Mouse (Mus musculus): Measurements from ENCODE around the gene Nr3c2. TPM values are rescaled to one million over a fixed set of nuclear protein-coding genes. Genes with fewer than 3 reads are reported as not detected.

The Nr3c2 gene
- polyA plus RNA-seq, 1 experiment, result 11.7 TPM

DNA sequence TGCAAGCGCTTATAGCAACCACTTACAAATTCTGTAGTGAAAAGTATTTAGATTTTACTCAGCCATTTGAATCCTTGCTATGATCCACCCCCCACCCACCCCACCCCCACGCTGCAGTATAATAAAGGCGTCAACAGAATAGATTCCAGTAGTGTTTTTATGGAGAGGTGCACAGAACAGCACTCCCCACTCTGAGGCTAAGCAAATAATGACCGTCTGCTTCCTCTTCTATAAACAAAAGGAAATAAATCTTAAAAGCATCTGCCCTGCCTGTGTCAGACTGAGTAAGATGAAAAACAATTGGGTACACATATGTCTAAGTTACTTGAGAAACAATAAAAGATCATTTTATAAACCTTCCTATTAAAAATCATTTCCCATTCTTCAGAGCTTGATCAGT, 197.5 kb downstream of the Nr3c2 start:
- Histone ChIP-seq H3K27me3 (ENCODE audit: control insufficient read depth, insufficient read depth, low read length) (no peaks in the 10 kb centered on the region), H3K27ac (ENCODE audit: insufficient read depth, low read length) (no peak overlapping the region), H3K4me1 (ENCODE audit: control insufficient read depth, insufficient read depth, low read length) (no peaks in the 10 kb centered on the region), H3K4me3 (replicated peaks; ENCODE audit: insufficient read depth, low read depth, low read length) (no peak overlapping the region)
- TF ChIP-seq CTCF (IDR thresholded peaks at IDR 0.05; ENCODE audit: borderline replicate concordance, insufficient read depth, low read depth, low read length) (no peak), POLR2A (IDR thresholded peaks at IDR 0.05; ENCODE audit: borderline replicate concordance, insufficient read depth, low read length) (no peak)
- 74% methylated on average over 4 of the region's 4 CpGs for WGBS
- no peak for DNase-seq

DNA sequence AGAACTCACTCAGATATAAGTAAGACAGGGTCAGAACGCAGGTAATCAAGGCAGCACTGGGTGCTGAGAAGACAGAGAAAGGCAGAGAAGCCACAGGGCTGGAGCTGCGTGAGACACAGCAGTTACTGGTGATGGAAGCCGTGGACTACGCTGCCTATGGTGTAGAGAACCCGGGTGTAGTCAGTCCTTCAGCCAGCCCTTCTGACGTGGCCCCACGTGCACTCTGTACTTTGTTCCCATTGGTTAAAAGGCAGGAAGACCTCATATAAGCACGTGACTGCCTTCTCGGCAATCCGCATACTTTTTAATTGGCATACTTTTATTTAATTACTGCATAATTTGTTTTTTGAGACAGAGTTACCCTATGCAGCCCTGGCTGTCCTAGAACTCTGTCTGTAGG, 198.9 kb downstream of the Nr3c2 start:
- Histone ChIP-seq H3K4me1 (ENCODE audit: control insufficient read depth, insufficient read depth, low read length) (no peaks in the 10 kb centered on the region), H3K27me3 (ENCODE audit: control insufficient read depth, insufficient read depth, low read length) (no peaks in the 10 kb centered on the region), H3K4me3 (replicated peaks; ENCODE audit: insufficient read depth, low read depth, low read length) (no peak overlapping the region), H3K27ac (ENCODE audit: insufficient read depth, low read length) (no peak overlapping the region)
- WGBS, result 88% methylated on average over 10 of the region's 10 CpGs
- TF ChIP-seq POLR2A (IDR thresholded peaks at IDR 0.05; ENCODE audit: borderline replicate concordance, insufficient read depth, low read length) (no peak), CTCF (IDR thresholded peaks at IDR 0.05; ENCODE audit: borderline replicate concordance, insufficient read depth, low read depth, low read length) (no peak)
- no peak for DNase-seq

DNA sequence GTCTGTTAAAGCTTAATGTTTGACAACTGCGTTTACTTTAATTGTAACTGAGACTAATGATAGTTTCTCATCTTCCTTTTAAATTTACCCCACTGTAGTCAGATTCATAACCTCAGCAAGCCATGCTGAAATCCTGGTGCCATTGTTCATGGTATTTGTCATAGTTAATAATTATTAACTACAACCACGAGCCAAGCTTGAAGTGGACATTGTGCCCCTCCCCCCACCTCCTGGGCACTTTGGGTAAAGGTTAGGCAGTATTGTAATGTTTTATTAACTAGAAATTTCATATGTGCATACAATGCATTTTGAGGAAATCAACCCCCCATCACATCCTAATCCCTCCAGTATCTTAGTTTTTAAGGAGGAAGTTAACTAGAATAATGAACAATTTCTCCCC, 201.1 kb downstream of the Nr3c2 start:
- TF ChIP-seq POLR2A (IDR thresholded peaks at IDR 0.05; ENCODE audit: borderline replicate concordance, insufficient read depth, low read length) (no peak), CTCF (IDR thresholded peaks at IDR 0.05; ENCODE audit: borderline replicate concordance, insufficient read depth, low read depth, low read length) (no peak)
- Histone ChIP-seq H3K4me3 (replicated peaks; ENCODE audit: insufficient read depth, low read depth, low read length) (no peak overlapping the region), H3K4me1 (ENCODE audit: control insufficient read depth, insufficient read depth, low read length) (no peaks in the 10 kb centered on the region), H3K27me3 (ENCODE audit: control insufficient read depth, insufficient read depth, low read length) (no peaks in the 10 kb centered on the region), H3K27ac (ENCODE audit: insufficient read depth, low read length) (no peak overlapping the region)
- whole genome bisulfite sequencing, result 78% methylated on average over 2 of the region's 2 CpGs
- no peak for DNase-seq

DNA sequence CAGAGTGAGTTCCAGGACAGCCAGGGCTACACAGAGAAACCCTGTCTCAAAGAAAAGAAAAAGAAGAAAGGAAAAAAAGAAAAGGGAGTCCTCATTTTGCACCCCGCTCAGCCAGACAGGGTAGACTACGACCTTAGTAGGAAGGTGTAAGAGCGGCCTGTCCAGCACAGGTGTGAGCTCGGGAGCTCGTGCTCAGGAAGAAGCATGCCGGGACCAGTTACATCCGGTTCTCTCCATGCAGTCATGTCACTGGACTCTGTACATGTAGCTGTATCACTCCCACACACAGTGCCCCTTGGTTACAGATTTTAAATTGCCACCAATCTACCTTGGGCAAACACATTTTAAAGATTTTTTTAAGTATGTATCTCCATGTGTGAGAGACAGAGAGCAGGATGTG, 203.6 kb downstream of the Nr3c2 start:
- TF ChIP-seq CTCF (IDR thresholded peaks at IDR 0.05; ENCODE audit: borderline replicate concordance, insufficient read depth, low read depth, low read length) (no peak), POLR2A (IDR thresholded peaks at IDR 0.05; ENCODE audit: borderline replicate concordance, insufficient read depth, low read length) (no peak)
- Histone ChIP-seq H3K4me1 (ENCODE audit: control insufficient read depth, insufficient read depth, low read length) (no peaks in the 10 kb centered on the region), H3K27me3 (ENCODE audit: control insufficient read depth, insufficient read depth, low read length) (no peaks in the 10 kb centered on the region), H3K4me3 (replicated peaks; ENCODE audit: insufficient read depth, low read depth, low read length) (no peak overlapping the region), H3K27ac (ENCODE audit: insufficient read depth, low read length) (no peak overlapping the region)
- 95% methylated on average over 7 of the region's 7 CpGs for WGBS
- no peak for DNase-seq

DNA sequence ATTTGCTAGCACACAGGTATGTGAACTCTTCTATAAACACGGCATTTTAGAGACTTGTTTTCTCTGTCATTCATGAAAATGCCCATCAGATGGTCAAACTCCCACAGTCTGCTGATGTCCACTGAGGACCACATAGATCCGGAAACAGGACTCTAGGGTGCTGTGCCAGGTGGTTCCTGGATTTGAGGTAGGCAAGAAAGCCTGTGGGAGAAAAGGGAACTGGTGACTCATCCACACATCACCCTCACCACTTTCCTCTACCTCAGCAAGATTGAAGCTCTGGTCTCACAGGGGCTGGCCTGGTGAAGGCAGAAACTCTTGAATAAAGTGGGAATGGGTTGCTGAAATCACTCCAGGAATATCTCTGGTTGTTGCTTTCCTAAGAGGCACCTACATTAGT, 213.5 kb downstream of the Nr3c2 start:
- H3K4me1 ChIP-seq (ENCODE audit: control insufficient read depth, insufficient read depth, low read length), result no peaks in the 10 kb centered on the region
- no peak overlapping the region for H3K4me3 ChIP-seq (replicated peaks; ENCODE audit: insufficient read depth, low read depth, low read length)
- TF ChIP-seq POLR2A (IDR thresholded peaks at IDR 0.05; ENCODE audit: borderline replicate concordance, insufficient read depth, low read length), result no peak
- no peaks in the 10 kb centered on the region for H3K27me3 ChIP-seq (ENCODE audit: control insufficient read depth, insufficient read depth, low read length)
- no peak overlapping the region for H3K27ac ChIP-seq (ENCODE audit: insufficient read depth, low read length)
- DNase-seq, result no peak
- WGBS, result 86% methylated on average over 2 of the region's 2 CpGs

DNA sequence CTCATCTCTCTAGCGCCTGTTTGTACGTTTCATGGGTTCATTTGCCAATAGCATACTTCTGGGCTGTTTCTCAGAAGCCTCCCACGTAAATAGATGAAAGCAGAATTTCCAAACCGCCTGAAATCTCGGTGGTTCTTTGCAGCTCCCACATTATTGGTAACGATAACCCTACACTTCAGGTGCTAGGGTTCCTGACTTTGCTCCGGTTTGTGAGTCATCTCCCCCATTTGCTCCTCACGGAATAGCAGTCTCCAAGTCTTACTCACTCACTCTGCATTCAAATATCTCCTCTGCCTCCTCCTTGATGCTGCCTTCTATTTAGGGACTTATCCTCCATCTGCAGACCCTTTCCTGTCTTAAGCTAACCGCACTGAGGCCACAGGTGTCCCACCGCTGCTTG, 215.5 kb downstream of the Nr3c2 start:
- H3K4me3 ChIP-seq (replicated peaks; ENCODE audit: insufficient read depth, low read depth, low read length), result no peak overlapping the region
- H3K4me1 ChIP-seq (ENCODE audit: control insufficient read depth, insufficient read depth, low read length), result no peaks in the 10 kb centered on the region
- no peak for DNase-seq
- no peak overlapping the region for H3K27ac ChIP-seq (ENCODE audit: insufficient read depth, low read length)
- 96% methylated on average over 10 of the region's 10 CpGs for WGBS
- H3K27me3 ChIP-seq (ENCODE audit: control insufficient read depth, insufficient read depth, low read length), result no peaks in the 10 kb centered on the region
- no peak for TF ChIP-seq CTCF (IDR thresholded peaks at IDR 0.05; ENCODE audit: borderline replicate concordance, insufficient read depth, low read depth, low read length)
- TF ChIP-seq POLR2A (IDR thresholded peaks at IDR 0.05; ENCODE audit: borderline replicate concordance, insufficient read depth, low read length), result no peak

DNA sequence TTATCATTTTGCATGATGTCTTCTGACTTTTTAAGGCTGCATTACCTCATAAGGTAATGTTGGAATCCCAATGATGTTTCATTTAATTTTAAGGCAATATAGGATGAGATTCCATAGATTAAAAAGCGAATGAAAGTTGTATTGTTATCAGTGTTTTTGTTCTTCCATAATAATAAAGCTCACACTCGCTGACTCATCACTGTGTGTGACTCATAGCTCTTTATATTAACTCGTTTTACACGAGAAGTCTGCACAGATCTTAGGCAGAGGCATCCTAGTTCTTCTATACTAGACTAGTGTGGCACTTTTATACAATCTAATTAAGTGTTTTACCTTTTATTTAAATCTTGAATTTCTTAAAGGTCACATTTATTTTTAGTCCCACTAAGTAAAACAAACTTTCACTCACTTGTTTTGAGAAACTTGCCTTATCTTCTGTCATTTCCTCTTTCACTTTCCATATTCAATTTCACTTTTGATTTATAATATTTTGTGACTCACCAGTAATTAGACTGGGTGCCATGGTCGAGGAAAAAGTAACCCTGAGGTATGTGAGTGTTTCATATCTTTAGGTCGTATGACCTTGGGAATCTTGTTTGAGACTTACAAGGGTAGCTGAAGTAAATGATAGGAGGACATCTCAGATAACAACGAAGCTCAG, 217.3 kb downstream of the Nr3c2 start:
- 80% methylated on average over 7 of the region's 7 CpGs for WGBS
- Histone ChIP-seq H3K27me3 (ENCODE audit: control insufficient read depth, insufficient read depth, low read length) (no peaks in the 10 kb centered on the region), H3K4me1 (ENCODE audit: control insufficient read depth, insufficient read depth, low read length) (peaks cover 1% of the 10 kb centered on the region; the same call in 1 of the 2 replicates), H3K27ac (ENCODE audit: insufficient read depth, low read length) (no peak overlapping the region), H3K4me3 (replicated peaks; ENCODE audit: insufficient read depth, low read depth, low read length) (no peak overlapping the region)
- TF ChIP-seq POLR2A (IDR thresholded peaks at IDR 0.05; ENCODE audit: borderline replicate concordance, insufficient read depth, low read length) (no peak), CTCF (IDR thresholded peaks at IDR 0.05; ENCODE audit: borderline replicate concordance, insufficient read depth, low read depth, low read length) (no peak)
- DNase-seq, result no peak

DNA sequence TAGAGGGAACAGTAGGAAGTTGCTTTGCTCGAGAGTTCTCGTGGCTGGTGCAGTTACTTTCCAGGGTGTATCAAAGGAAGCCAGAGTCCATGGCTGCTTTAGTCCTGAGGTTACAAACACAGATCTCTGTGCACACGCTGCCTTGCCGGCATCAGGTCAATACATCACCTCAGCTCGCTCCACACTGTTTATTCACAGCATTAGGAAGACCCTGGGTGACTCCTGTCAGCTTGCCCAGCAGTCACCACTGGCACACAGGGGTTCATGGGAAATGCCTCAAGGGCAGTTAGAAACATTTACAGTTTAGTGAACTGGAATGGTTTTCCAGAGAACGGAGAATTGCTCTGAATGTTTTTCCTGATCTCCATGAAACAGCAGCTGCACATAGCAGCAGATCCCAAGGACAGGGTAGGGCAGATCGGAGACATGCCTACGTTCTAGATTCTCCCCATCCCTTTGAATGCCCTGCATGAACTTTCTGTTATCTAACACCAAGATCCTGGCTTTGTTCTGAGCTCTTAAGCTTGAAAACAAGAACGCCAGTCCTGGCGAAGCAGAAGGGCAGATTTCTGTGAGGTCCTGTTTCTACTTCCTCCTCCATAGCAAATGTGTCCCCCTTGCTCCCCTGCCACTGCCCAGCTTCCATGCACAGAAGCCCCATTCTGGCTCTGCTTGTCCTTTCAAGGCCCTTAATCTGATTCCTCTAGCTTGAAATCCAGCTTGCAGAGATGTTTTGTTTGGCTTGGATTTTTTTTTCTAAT, 221.7 kb downstream of the Nr3c2 start:
- H3K27me3 ChIP-seq (ENCODE audit: control insufficient read depth, insufficient read depth, low read length), result no peaks in the 10 kb centered on the region
- H3K27ac ChIP-seq (ENCODE audit: insufficient read depth, low read length), result no peak overlapping the region

More for the DNA sequence above, 221.7 kb downstream of the Nr3c2 start:
- H3K4me3 ChIP-seq (replicated peaks; ENCODE audit: insufficient read depth, low read depth, low read length), result no peak overlapping the region
- TF ChIP-seq CTCF (IDR thresholded peaks at IDR 0.05; ENCODE audit: borderline replicate concordance, insufficient read depth, low read depth, low read length) (no peak), POLR2A (IDR thresholded peaks at IDR 0.05; ENCODE audit: borderline replicate concordance, insufficient read depth, low read length) (no peak)
- 39% methylated on average over 10 of the region's 10 CpGs for WGBS
- no peak for DNase-seq
- peaks cover 3% of the 10 kb centered on the region; the same call in 1 of the 2 replicates for H3K4me1 ChIP-seq (ENCODE audit: control insufficient read depth, insufficient read depth, low read length)

Data from cerebellum, adult 2 months (tissue).